Mouse (Mus musculus) neural tube, embryonic 14.5 days (tissue): ENCODE measurements around the gene Tnip1. TPM values are rescaled to one million over a fixed set of nuclear protein-coding genes. Genes with fewer than 3 reads are reported as not detected.

ENCODE experiments used
- ATAC-seq: fragments of 200-750 bp; cut with Nextera tagmentation; 2 replicates; pipeline ENCODE4 v1.8.0; 2017; ENCODE audit warnings: low read depth, mild to moderate bottlenecking, moderate TSS enrichment, moderate library complexity
- H3K27ac ChIP-seq: fragments of 300-500 bp; sonication (generic); 2 replicates; pipeline ENCODE4 v1.5.1; 2014; ENCODE audit warnings: low read depth, mild to moderate bottlenecking, control low read depth, low read length, moderate library complexity, mixed read lengths
- H3K27me3 ChIP-seq: fragments of 300-500 bp; sonication (generic); 2 replicates; pipeline ENCODE4 v1.6.1; 2014; ENCODE audit warnings: low read length; ENCODE audit not compliant: control insufficient read depth, insufficient read depth
- H3K36me3 ChIP-seq: fragments of 300-500 bp; sonication (generic); 2 replicates; pipeline ENCODE4 v1.6.1; 2014; ENCODE audit warnings: low read length, mixed read lengths; ENCODE audit not compliant: control insufficient read depth, insufficient read depth
- H3K4me1 ChIP-seq: fragments of 300-500 bp; sonication (generic); 2 replicates; pipeline ENCODE4 v1.6.1; 2014; ENCODE audit warnings: low read length; ENCODE audit not compliant: control insufficient read depth, insufficient read depth
- H3K4me2 ChIP-seq: fragments of 300-500 bp; sonication (generic); 2 replicates; pipeline ENCODE4 v1.6.1; 2014; ENCODE audit warnings: mild to moderate bottlenecking, low read depth, low read length, control low read depth
- H3K4me3 ChIP-seq: fragments of 300-500 bp; sonication (generic); 2 replicates; pipeline ENCODE4 v1.5.1; 2014; ENCODE audit warnings: low read depth, low read length, control low read depth, mixed read lengths
- H3K9ac ChIP-seq: fragments of 300-500 bp; sonication (generic); replicated peaks from 2 replicates; pipeline ENCODE4 v1.6.1; 2014; ENCODE audit warnings: low read depth, mild to moderate bottlenecking, control low read depth, low read length, mixed read lengths
- H3K9me3 ChIP-seq: fragments of 300-500 bp; sonication (generic); 2 replicates; pipeline ENCODE4 v1.6.1; 2016; ENCODE audit warnings: low read length; ENCODE audit not compliant: control insufficient read depth
- WGBS: fragments of 180-500 bp; shearing (Covaris S2); extraction: QIAGEN DNeasy Blood & Tissue Kit; methylation state at CpG from one replicate; pipeline ENCODE4 v1.1.7; 2014; 5-methylcytosine and 5-hydroxymethylcytosine counted together
- polyA plus RNA-seq: library from polyadenylated mRNA; unstranded; fragments of >200 nt; fragmentation: Nextera tagmentation; extraction: Ambion mirVana; gene quantifications from 2 replicates; pipeline ENCODE4 v1.2.1, GENCODE M21; 2014

Gene Tnip1
- polyA plus RNA-seq, 1 experiment from 2014 or later = 16.1 TPM

- H3K4me3 ChIP-seq = no peak overlapping the region
- H3K36me3 ChIP-seq = peaks cover 20% of the 10 kb centered on the region
- ATAC-seq = no peak
- H3K9ac ChIP-seq = no peak overlapping the region
- H3K27ac ChIP-seq = no peak overlapping the region
- no peaks in the 10 kb centered on the region for H3K27me3 ChIP-seq
- H3K4me2 ChIP-seq = no peak overlapping the region
- no peaks in the 10 kb centered on the region for H3K4me1 ChIP-seq
- H3K9me3 ChIP-seq = no peaks in the 10 kb centered on the region
- 90% methylated on average over 7 of the region's 7 CpGs for WGBS
Observed at GRCm38 (mm10) chr11:54911671-54912502, 50.8 kb downstream of the Tnip1 start.

- Histone ChIP-seq H3K36me3 (peaks cover 16% of the 10 kb centered on the region; the same call in 1 of the 2 replicates), H3K4me3 (no peak overlapping the region), H3K9ac (no peak overlapping the region), H3K9me3 (no peaks in the 10 kb centered on the region), H3K27me3 (no peaks in the 10 kb centered on the region), H3K4me1 (no peaks in the 10 kb centered on the region), H3K27ac (no peak overlapping the region), H3K4me2 (no peak overlapping the region)
- ATAC-seq = no peak
- WGBS = 91% methylated on average over 3 of the region's 3 CpGs
Observed at GRCm38 (mm10) chr11:54911201-54911600, 51.5 kb downstream of the Tnip1 start.

- peaks cover 16% of the 10 kb centered on the region; the same call in 1 of the 2 replicates for H3K36me3 ChIP-seq
- no peaks in the 10 kb centered on the region for H3K9me3 ChIP-seq
- no peak overlapping the region for H3K4me2 ChIP-seq
- WGBS = 91% methylated on average over 12 of the region's 12 CpGs
- no peak overlapping the region for H3K4me3 ChIP-seq
- no peak for ATAC-seq
- no peak overlapping the region for H3K9ac ChIP-seq
- no peaks in the 10 kb centered on the region for H3K4me1 ChIP-seq
- no peak overlapping the region for H3K27ac ChIP-seq
- H3K27me3 ChIP-seq = no peaks in the 10 kb centered on the region
Observed at GRCm38 (mm10) chr11:54910081-54910665, 52.5 kb downstream of the Tnip1 start.

GRCm38 (mm10) chr11:54909273-54909672, 53.4 kb downstream of the Tnip1 start:
- Histone ChIP-seq H3K27me3 (no peaks in the 10 kb centered on the region), H3K9ac (no peak overlapping the region), H3K4me1 (no peaks in the 10 kb centered on the region), H3K4me2 (no peak overlapping the region), H3K9me3 (no peaks in the 10 kb centered on the region), H3K36me3 (0 out of 2 replicates have a peak, but pooled peaks cover 11% of the 10 kb centered on the region), H3K27ac (no peak overlapping the region), H3K4me3 (no peak overlapping the region)
- 98% methylated on average over 11 of the region's 11 CpGs for WGBS
- no peak for ATAC-seq

- no peak overlapping the region for H3K4me2 ChIP-seq
- whole genome bisulfite sequencing = 94% methylated on average over 5 of the region's 5 CpGs
- no peak for ATAC-seq
- H3K4me3 ChIP-seq = no peak overlapping the region
- no peak overlapping the region for H3K27ac ChIP-seq
- H3K9ac ChIP-seq = no peak overlapping the region
- H3K9me3 ChIP-seq = no peaks in the 10 kb centered on the region
- H3K4me1 ChIP-seq = no peaks in the 10 kb centered on the region
- 0 out of 2 replicates have a peak, but pooled peaks cover 11% of the 10 kb centered on the region for H3K36me3 ChIP-seq
- H3K27me3 ChIP-seq = no peaks in the 10 kb centered on the region
Observed at GRCm38 (mm10) chr11:54907259-54907658, 55.5 kb downstream of the Tnip1 start.

GRCm38 (mm10) chr11:54906466-54906865, 56.3 kb downstream of the Tnip1 start:
- Histone ChIP-seq H3K27ac (no peak overlapping the region), H3K4me3 (no peak overlapping the region), H3K9ac (no peak overlapping the region), H3K27me3 (no peaks in the 10 kb centered on the region), H3K9me3 (no peaks in the 10 kb centered on the region), H3K36me3 (0 out of 2 replicates have a peak, but pooled peaks cover 11% of the 10 kb centered on the region), H3K4me2 (no peak overlapping the region), H3K4me1 (no peaks in the 10 kb centered on the region)
- ATAC-seq = no peak
- WGBS = 78% methylated on average over 4 of the region's 4 CpGs

- Histone ChIP-seq H3K4me2 (no peak overlapping the region), H3K27ac (no peak overlapping the region), H3K4me3 (no peak overlapping the region), H3K9ac (no peak overlapping the region), H3K9me3 (no peaks in the 10 kb centered on the region), H3K4me1 (no peaks in the 10 kb centered on the region), H3K27me3 (no peaks in the 10 kb centered on the region), H3K36me3 (0 out of 2 replicates have a peak, but pooled peaks cover 9% of the 10 kb centered on the region)
- 63% methylated on average over 4 of the region's 4 CpGs for WGBS
- no peak for ATAC-seq
Observed at GRCm38 (mm10) chr11:54905931-54906330, 56.8 kb downstream of the Tnip1 start.

GRCm38 (mm10) chr11:54905086-54905485, 57.6 kb downstream of the Tnip1 start:
- no peak overlapping the region for H3K4me3 ChIP-seq
- no peak overlapping the region for H3K4me2 ChIP-seq
- no peaks in the 10 kb centered on the region for H3K4me1 ChIP-seq
- H3K27ac ChIP-seq = no peak overlapping the region
- no peak for ATAC-seq
- no peak overlapping the region for H3K9ac ChIP-seq
- H3K36me3 ChIP-seq = 0 out of 2 replicates have a peak, but pooled peaks cover 6% of the 10 kb centered on the region
- H3K27me3 ChIP-seq = no peaks in the 10 kb centered on the region
- WGBS = 85% methylated on average over 3 of the region's 3 CpGs
- no peaks in the 10 kb centered on the region for H3K9me3 ChIP-seq
